Mouse (Mus musculus) neural tube, embryonic 13.5 days (tissue): ENCODE data around the gene Stat3. TPM values are rescaled to one million over a fixed set of nuclear protein-coding genes. Genes with fewer than 3 reads are reported as not detected.

Source experiments
- ATAC-seq: fragments of 200-750 bp; cut with Nextera tagmentation; 2 replicates; pipeline ENCODE4 v1.8.0; 2017; ENCODE audit warnings: low read depth, mild to moderate bottlenecking, moderate TSS enrichment, moderate library complexity
- H3K27ac ChIP-seq: fragments of 300-500 bp; sonication (generic); replicated peaks from 2 replicates; pipeline ENCODE4 v1.5.1; 2015; ENCODE audit warnings: moderate library complexity, mild to moderate bottlenecking, inconsistent platforms
- H3K27me3 ChIP-seq: fragments of 300-500 bp; sonication (generic); 2 replicates; pipeline ENCODE4 v1.6.1; 2015; ENCODE audit warnings: mild to moderate bottlenecking, inconsistent platforms
- H3K36me3 ChIP-seq: fragments of 300-500 bp; sonication (generic); 2 replicates; pipeline ENCODE4 v1.6.1; 2015; ENCODE audit warnings: mild to moderate bottlenecking, inconsistent platforms
- H3K4me1 ChIP-seq: fragments of 300-500 bp; sonication (generic); replicated peaks from 2 replicates; pipeline ENCODE4 v1.6.1; 2015; ENCODE audit warnings: inconsistent platforms
- H3K4me2 ChIP-seq: fragments of 300-500 bp; sonication (generic); 2 replicates; pipeline ENCODE4 v1.6.1; 2015; ENCODE audit warnings: inconsistent platforms, mild to moderate bottlenecking, moderate library complexity
- H3K4me3 ChIP-seq: fragments of 300-500 bp; sonication (generic); 2 replicates; pipeline ENCODE4 v1.5.1; 2015; ENCODE audit warnings: mild to moderate bottlenecking, inconsistent platforms
- H3K9ac ChIP-seq: fragments of 300-500 bp; sonication (generic); 2 replicates; pipeline ENCODE4 v1.6.1; 2015; ENCODE audit warnings: moderate library complexity, mild to moderate bottlenecking, inconsistent platforms
- H3K9me3 ChIP-seq: fragments of 300-500 bp; sonication (generic); 2 replicates; pipeline ENCODE4 v1.6.1; 2016; ENCODE audit warnings: inconsistent platforms
- WGBS: fragments of 180-500 bp; shearing (Covaris S2); methylation state at CpG from one replicate; pipeline ENCODE4 v1.1.7; 2015; 5-methylcytosine and 5-hydroxymethylcytosine counted together
- polyA plus RNA-seq: library from polyadenylated mRNA; unstranded; fragments of >200 nt; fragmentation: Nextera tagmentation; extraction: Ambion mirVana; gene quantifications from 2 replicates; pipeline ENCODE4 v1.2.1, GENCODE M21; 2015

Stat3 gene
- polyA plus RNA-seq, 1 experiment from 2014 or later = 82.3 TPM

DNA sequence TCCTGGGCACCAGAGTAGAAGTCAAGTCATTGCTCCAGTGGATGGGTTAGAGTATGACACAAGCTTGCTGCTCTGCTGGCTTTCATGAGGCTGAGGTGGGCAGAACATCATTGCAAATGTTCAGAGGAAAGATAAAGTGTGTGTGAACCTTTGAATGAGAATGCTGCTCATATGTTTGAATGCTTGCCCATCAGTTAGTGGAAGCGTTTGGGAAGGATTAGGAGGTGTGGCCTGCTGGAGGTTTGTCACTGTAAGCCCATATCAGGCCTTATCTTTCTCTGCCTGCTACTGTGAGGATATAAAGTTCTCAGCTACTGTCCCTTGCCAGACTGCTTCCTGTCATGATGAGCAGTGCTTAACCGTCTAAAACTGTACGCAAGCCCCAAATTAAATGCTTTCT is 24.3 kb downstream of the Stat3 start:
- H3K36me3 ChIP-seq = peaks cover 32% of the 10 kb centered on the region
- H3K4me3 ChIP-seq = no peak overlapping the region
- WGBS = 96% methylated on average over 3 of the region's 3 CpGs
- no peak overlapping the region for H3K27ac ChIP-seq
- no peaks in the 10 kb centered on the region for H3K27me3 ChIP-seq
- no peaks in the 10 kb centered on the region for H3K4me1 ChIP-seq
- H3K9me3 ChIP-seq = peaks cover 4% of the 10 kb centered on the region; the same call in 1 of the 2 replicates
- no peak overlapping the region for H3K4me2 ChIP-seq
- no peak overlapping the region for H3K9ac ChIP-seq
- no peak for ATAC-seq

DNA sequence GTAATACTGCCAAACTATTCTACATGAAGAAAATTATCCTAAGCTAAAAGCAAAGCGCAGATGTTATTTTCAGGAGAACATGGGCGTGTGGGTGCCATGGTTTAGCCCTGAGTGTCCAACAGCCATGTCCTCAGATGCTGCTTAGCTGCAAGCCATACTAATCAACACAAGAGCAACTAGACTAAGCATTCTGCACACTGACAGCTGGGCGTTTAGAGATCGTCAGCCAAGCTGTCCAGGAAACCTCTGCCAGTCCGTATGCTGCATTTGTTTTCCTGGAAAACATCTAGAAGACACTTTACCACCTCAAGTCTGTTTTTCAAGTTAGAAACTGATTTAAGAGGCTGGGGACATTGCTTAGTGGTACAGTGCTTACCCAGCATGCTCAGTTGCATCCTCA is 24.9 kb downstream of the Stat3 start:
- H3K9me3 ChIP-seq = peaks cover 4% of the 10 kb centered on the region; the same call in 1 of the 2 replicates
- H3K27ac ChIP-seq = no peak overlapping the region
- H3K27me3 ChIP-seq = no peaks in the 10 kb centered on the region
- H3K36me3 ChIP-seq = peaks cover 37% of the 10 kb centered on the region
- no peak overlapping the region for H3K4me3 ChIP-seq
- no peak overlapping the region for H3K4me2 ChIP-seq
- ATAC-seq = no peak
- H3K4me1 ChIP-seq = no peaks in the 10 kb centered on the region
- WGBS = 88% methylated on average over 5 of the region's 5 CpGs
- no peak overlapping the region for H3K9ac ChIP-seq

DNA sequence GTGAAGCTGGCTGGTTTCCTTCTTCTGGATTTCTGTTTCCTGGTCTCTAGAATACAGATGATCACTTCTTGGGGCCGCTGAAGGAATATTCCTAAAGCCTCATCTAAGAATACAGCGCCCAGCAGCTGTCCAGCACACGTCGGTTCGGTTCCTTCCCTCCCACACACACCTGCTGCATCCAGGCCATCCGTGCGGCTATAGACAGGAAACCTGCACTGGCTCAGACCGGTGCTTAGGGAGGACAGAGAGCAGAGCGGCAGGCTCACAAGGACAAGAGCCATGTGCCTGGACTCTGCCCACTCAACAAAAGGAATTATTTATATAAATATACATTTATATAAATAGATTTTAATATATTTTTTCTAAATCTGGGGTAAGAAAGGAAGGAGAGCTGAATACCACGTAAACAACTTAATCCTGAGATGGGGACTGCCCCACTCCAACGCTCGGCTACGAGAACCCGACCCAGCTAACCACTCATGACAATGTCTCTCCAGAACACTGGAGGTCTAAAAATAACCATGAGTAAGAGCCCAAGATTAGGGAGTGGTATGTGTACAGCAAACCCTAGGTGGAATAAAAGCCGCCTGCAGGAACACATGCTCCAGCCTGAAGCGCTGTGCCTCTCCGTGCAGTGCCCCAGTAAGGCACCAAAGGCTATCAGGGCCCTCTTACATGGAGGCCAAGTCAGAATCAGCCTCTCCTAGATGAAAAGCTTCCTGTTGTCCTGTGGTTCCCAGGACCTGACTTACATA is 26.8 kb downstream of the Stat3 start:
- peaks cover 4% of the 10 kb centered on the region; the same call in 1 of the 2 replicates for H3K9me3 ChIP-seq
- H3K27me3 ChIP-seq = no peaks in the 10 kb centered on the region
- no peak overlapping the region for H3K4me3 ChIP-seq
- no peaks in the 10 kb centered on the region for H3K4me1 ChIP-seq
- WGBS = 92% methylated on average over 17 of the region's 17 CpGs
- H3K27ac ChIP-seq = no peak overlapping the region
- H3K4me2 ChIP-seq = no peak overlapping the region
- no peak for ATAC-seq
- no peak overlapping the region for H3K9ac ChIP-seq
- peaks cover 40% of the 10 kb centered on the region for H3K36me3 ChIP-seq

DNA sequence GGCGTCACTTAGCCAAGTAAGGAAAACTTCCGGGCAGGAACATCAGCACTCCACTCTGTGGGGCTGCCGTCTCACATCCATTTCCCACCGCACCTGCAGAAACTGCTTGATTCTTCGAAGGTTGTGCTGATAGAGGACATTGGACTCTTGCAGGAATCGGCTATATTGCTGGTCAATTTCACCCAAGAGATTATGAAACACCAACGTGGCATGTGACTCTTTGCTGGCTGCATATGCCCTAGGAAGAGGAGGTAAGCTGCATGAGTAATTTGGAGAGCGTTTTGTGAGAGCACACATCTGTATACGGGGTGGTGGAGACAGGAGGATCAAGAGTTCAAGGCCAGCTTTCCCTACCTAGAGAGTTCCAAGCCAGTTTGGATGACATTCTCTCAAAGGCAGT is 30.8 kb downstream of the Stat3 start:
- no peak overlapping the region for H3K4me3 ChIP-seq
- ATAC-seq = no peak
- no peaks in the 10 kb centered on the region for H3K9me3 ChIP-seq
- H3K4me2 ChIP-seq = no peak overlapping the region
- peaks cover 66% of the 10 kb centered on the region for H3K36me3 ChIP-seq
- H3K27me3 ChIP-seq = no peaks in the 10 kb centered on the region
- H3K27ac ChIP-seq = no peak overlapping the region
- 88% methylated on average over 9 of the region's 9 CpGs for WGBS
- no peak overlapping the region for H3K9ac ChIP-seq
- H3K4me1 ChIP-seq = no peaks in the 10 kb centered on the region

DNA sequence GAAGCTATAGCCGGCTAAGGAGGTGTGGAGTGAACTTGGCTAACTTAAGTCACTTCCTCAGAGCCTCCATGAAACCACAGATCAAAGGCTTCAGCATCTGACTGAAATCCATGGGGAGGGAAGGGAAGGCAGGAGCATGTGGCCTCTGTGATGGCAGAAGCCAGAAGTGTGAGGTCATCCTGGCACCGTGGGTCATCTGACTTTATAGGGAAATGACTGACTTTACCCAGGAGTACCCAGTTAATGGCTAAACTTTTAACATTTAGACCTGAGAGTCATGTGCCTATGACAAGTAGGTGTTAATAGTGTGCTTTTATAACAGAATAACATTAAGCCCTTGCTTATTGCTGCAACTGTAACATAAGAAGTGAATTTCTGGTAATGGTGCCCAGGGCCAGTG is 31.2 kb downstream of the Stat3 start:
- H3K27ac ChIP-seq = no peak overlapping the region
- H3K4me1 ChIP-seq = no peaks in the 10 kb centered on the region
- H3K4me3 ChIP-seq = no peak overlapping the region
- H3K9ac ChIP-seq = no peak overlapping the region
- H3K27me3 ChIP-seq = no peaks in the 10 kb centered on the region
- WGBS = 71% methylated on average over 2 of the region's 2 CpGs
- peaks cover 70% of the 10 kb centered on the region for H3K36me3 ChIP-seq
- no peaks in the 10 kb centered on the region for H3K9me3 ChIP-seq
- no peak for ATAC-seq
- H3K4me2 ChIP-seq = no peak overlapping the region

DNA sequence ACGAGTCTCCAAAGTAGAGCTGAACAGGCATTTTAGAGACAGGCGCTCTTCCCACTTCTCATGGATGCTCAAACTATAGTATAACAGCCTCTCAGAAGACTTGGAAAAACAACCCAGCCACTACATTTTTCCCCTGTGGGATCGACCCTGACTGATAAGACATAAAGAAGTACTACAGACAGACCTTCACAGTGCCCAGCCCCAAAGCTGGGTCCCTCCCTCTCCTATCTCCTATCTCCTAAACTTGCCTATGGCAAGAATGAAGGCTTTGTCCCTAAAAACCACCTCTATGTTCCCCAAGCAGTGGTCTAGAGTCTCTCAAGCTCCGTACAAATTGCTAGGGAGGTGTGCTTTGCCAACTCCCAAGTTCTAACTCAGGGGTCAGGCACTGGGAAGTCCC is 32.5 kb downstream of the Stat3 start:
- Histone ChIP-seq H3K9ac (no peak overlapping the region), H3K36me3 (peaks cover 83% of the 10 kb centered on the region), H3K27me3 (no peaks in the 10 kb centered on the region), H3K4me1 (no peaks in the 10 kb centered on the region), H3K4me2 (no peak overlapping the region), H3K9me3 (no peaks in the 10 kb centered on the region), H3K27ac (no peak overlapping the region), H3K4me3 (no peak overlapping the region)
- 89% methylated on average over 4 of the region's 4 CpGs for WGBS
- no peak for ATAC-seq

DNA sequence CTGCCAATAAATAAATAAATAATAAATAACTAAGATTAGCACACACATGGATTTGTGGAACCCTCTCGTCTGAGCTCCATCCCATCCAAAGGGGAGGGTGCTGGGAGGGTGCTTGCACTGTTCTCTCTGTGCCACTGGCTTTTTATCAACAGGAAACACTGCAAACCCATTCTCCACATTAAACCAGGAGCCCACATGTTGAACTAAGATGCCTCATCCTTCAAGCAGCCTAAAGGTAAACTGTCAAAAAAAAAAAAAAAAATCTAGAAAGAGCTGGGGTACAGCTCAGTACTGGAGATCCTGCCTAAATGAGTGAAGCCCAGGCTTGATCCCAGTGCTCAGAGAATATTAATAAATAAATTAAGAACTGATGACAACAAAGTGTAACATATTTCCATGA is 33.4 kb downstream of the Stat3 start:
- Histone ChIP-seq H3K27me3 (no peaks in the 10 kb centered on the region), H3K36me3 (peaks cover 89% of the 10 kb centered on the region), H3K4me2 (no peak overlapping the region), H3K4me3 (no peak overlapping the region), H3K9ac (no peak overlapping the region), H3K27ac (no peak overlapping the region), H3K4me1 (no peaks in the 10 kb centered on the region), H3K9me3 (no peaks in the 10 kb centered on the region)
- ATAC-seq = no peak
- 75% methylated on average over 1 of the region's 1 CpGs for WGBS

DNA sequence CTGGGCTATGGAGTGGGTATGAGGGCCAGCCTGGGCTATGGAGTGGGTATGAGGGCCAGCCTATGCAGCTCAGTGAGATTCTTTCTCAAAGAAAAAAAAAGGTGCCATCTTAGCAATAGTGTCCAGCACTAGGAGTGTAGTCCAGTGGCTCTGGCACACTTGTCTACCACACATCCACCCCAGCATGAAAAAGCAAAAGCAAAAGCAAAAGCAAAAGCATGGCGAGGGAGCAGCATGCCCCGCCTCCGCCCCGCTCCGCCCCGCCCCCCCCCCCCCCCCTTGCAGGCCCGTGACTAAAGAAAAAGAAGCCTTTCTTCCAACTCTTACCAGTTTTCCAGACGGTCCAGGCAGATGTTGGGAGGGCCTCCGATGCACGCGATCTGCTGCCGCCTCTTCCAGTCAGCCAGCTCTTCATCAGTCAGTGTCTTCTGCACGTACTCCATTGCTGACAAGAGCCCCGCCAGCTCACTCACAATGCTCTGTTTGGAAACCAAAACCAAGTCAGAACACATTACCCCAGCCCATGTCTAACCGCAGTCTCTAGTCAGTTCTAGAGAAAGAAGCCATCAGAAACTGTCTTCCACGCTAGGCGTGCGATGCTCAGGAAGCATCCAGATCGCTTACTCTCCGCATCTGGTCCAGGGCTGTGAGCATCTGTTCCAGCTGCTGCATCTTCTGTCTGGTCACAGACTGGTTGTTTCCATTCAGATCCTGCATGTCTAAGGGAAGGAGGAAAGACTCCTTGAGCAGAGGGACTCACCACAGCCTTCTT is 34.6 kb downstream of the Stat3 start:
- WGBS = 68% methylated on average over 20 of the region's 20 CpGs
- Histone ChIP-seq H3K9ac (no peak overlapping the region), H3K27me3 (no peaks in the 10 kb centered on the region), H3K9me3 (no peaks in the 10 kb centered on the region), H3K36me3 (peaks cover 93% of the 10 kb centered on the region), H3K4me2 (no peak overlapping the region), H3K4me3 (no peak overlapping the region), H3K27ac (no peak overlapping the region), H3K4me1 (no peaks in the 10 kb centered on the region)
- no peak for ATAC-seq

DNA sequence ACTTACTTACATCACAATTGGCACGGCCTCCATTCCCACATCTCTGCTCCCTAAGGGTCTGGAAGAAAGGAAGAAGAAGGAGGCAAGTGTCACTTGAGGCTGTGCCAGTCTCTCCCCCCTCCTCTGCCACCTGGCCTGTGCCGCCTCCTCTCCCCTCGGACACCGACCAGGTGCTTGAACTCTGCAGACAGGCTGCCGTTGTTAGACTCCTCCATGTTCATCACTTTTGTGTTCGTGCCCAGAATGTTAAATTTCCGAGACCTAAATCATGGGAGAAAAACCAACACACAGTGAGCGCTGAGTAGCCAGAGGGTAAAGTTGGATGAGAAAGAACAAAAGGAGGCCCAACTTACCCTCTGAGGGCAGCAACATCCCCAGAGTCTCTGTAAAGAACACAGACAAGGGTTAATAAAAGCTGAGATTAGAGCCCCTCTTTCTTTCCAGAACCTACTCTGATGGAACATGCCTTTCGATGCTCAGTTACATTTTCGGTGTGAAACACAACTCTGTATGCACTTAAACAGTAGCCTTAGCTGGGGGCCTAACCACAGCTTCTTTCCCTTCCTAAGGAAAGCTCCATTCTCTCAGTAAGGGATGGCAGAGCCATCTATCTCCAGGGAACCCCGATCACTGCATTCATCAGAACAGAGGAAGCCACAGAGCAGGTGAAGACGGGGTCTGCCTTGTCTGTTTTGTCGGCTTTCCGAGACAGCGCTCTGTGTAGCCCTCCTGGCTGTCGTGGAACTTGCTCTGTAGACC is 40.7 kb downstream of the Stat3 start:
- peaks cover 17% of the 10 kb centered on the region for H3K4me1 ChIP-seq
- no peak overlapping the region for H3K9ac ChIP-seq
- no peaks in the 10 kb centered on the region for H3K27me3 ChIP-seq
- H3K27ac ChIP-seq = peak overlapping the region; percentile 64
- H3K9me3 ChIP-seq = no peaks in the 10 kb centered on the region
- no peak overlapping the region for H3K4me3 ChIP-seq
- peak; percentile 56; the same call in 1 of the 2 replicates for ATAC-seq
- no peak overlapping the region for H3K4me2 ChIP-seq
- peaks cover 77% of the 10 kb centered on the region for H3K36me3 ChIP-seq
- WGBS = 38% methylated on average over 16 of the region's 16 CpGs

DNA sequence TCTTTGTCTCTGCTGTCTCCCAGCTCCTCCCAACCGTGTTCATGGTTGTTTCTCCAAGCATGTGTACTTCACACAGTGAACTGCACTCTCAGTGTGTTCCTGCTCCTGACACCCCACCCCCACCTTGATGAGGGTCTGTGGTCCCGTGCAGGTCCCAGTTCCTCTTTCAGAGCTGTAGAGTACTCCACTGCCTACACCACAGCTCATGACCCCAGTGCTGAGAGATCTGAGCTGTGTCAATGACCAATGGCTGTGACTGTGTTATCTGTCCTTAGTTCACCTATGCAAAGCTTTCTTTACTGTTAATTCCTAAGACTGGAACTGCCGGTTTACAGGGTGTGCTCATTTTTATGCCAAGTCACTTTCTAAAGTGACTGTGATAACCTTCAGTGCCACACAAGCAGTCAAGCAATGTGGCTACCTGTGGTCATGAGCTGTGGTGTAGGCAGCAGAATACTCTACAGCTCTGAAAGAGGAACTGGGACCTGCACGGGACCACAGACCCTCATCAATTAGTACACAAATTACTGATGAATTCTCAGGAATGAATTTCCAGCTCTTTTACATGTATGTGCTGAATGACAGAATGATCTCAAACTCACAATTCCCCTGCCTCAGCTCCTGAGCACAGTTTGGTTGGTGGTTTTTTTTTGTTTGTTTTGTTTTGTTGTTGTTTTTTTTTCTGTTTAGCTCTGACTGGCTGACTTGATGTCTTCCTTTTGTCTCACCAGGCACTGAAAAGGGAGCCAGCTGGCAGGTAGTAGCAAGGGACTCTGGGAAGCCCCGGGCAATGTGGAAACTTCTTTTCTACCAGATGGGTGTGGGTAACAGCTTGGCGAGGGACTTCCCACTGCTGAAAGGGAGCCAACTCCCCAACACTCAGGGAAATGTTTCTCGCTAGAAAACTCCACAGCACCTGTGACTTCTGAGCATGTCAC is 41.8 kb downstream of the Stat3 start:
- Histone ChIP-seq H3K36me3 (peaks cover 77% of the 10 kb centered on the region), H3K27ac (peak overlapping the region; percentile 64)

DNA sequence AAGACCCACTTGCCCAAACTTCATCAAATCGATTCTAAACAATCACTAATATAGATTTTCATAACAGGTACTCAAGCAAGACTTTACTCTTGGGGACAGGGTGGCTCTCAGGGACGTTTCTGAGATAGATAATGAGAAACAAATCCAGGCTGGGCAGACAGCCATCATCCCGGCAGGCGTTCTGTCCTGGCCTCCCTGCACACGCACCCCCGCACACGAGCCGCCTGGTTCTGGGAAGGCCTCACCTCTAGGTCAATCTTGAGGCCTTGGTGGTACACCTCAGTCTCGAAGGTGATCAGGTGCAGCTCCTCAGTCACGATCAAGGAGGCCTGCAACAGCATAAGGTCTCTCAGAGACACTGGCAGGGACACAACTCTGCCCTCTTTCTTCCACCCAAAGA is 43.3 kb downstream of the Stat3 start:
- ATAC-seq = no peak
- Histone ChIP-seq H3K27me3 (no peaks in the 10 kb centered on the region), H3K4me2 (no peak overlapping the region), H3K9me3 (no peaks in the 10 kb centered on the region), H3K4me3 (no peak overlapping the region), H3K9ac (no peak overlapping the region), H3K27ac (no peak overlapping the region), H3K36me3 (peaks cover 73% of the 10 kb centered on the region), H3K4me1 (peaks cover 22% of the 10 kb centered on the region)
- WGBS = 70% methylated on average over 10 of the region's 10 CpGs

More for the DNA sequence above, 41.8 kb downstream of the Stat3 start:
- Histone ChIP-seq H3K4me3 (no peak overlapping the region), H3K4me2 (no peak overlapping the region), H3K9ac (no peak overlapping the region), H3K9me3 (no peaks in the 10 kb centered on the region), H3K27me3 (no peaks in the 10 kb centered on the region), H3K4me1 (peaks cover 19% of the 10 kb centered on the region)
- 61% methylated on average over 7 of the region's 7 CpGs for WGBS
- 0 out of 2 replicates have a peak, but pooled peaks have one; percentile 29 for ATAC-seq
